Comparison of ENCODE assay signal across 7 mouse cellular contexts in the genomic region with DNA sequence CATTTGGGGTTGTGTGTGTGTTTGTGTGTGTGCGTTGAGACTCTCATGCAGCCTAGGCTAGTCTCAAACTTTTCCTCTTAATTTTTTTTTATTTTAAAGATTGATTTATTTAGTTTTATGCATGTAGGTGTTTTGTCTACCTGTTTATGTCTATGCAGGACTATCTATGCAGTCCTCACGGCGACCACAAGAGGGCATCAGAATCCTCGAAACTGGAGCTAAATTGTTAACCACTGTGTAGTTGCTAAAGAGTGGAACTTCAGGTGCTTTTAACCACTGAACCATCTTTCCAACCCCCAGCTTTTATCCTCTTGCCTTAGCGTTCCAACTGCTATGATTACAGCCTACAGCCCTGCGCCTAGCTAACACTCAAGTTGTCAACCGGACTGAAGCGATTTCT. TPM values are rescaled to one million over a fixed set of nuclear protein-coding genes. Genes with fewer than 3 reads are reported as not detected.
DNase-seq lines count a peak whose midpoint lies in the region; ATAC-seq lines count a peak whose summit lies in the region.

No protein-coding gene starts in this region.

- ATAC-seq in granulocyte monocyte progenitor cell, adult 5-6 weeks (replicated peaks; ENCODE audit: poor library complexity, severe bottlenecking) = peak; percentile 63

- DNase-seq in CD4-positive, CD25-positive, alpha-beta regulatory T cell, adult 2 months (ENCODE audit: low read depth, low spot score) = peak; percentile 48
- peak; percentile 73 for DNase-seq in NIH3T3 (ENCODE audit: low read depth)
- peak; percentile 70 for DNase-seq in embryo, embryonic 10.5 days (ENCODE audit: low spot score)
- DNase-seq in layer of hippocampus, postnatal 25 days (ENCODE audit: extremely low spot score in 1 of 2, low spot score in 1 of 2) = peak; percentile 62 to 89
- peak; percentile 61 for DNase-seq in mesoderm, embryonic 11.5 days (ENCODE audit: low read depth, low spot score)
- DNase-seq in spleen, postnatal 4 days (ENCODE audit: low spot score in 2 of 2) = peak; percentile 17 to 68

RNA-seq across cellular contexts. Expression of gene Trim60, which starts 4.1 kb away (rescaled TPM):
- total RNA-seq in granulocyte monocyte progenitor cell, adult 5-6 weeks (2014; fragmentation: Nextera tagmentation) = not detected in 2 replicates
- total RNA-seq in granulocyte monocyte progenitor cell, adult 5-6 weeks (2017) = not detected in 2 replicates
- total RNA-seq in layer of hippocampus, postnatal 25 days (2021) = not detected

RNA-seq across cellular contexts. Expression of gene Trim61, which starts 4.2 kb away (rescaled TPM):
- total RNA-seq in granulocyte monocyte progenitor cell, adult 5-6 weeks (2014; fragmentation: Nextera tagmentation) = not detected in 2 replicates
- not detected in 2 replicates for total RNA-seq in granulocyte monocyte progenitor cell, adult 5-6 weeks (2017)
- total RNA-seq in layer of hippocampus, postnatal 25 days (2021) = not detected

RNA-seq across cellular contexts. Expression of gene Apela, which starts 14.7 kb away (rescaled TPM):
- total RNA-seq in granulocyte monocyte progenitor cell, adult 5-6 weeks (2014; fragmentation: Nextera tagmentation) = not detected in 2 replicates
- not detected in 2 replicates for total RNA-seq in granulocyte monocyte progenitor cell, adult 5-6 weeks (2017)
- under 1 TPM in 1 of 2 experiments, not detected in 1; 0.66 TPM for total RNA-seq in layer of hippocampus, postnatal 25 days (2021)

RNA-seq across cellular contexts. Expression of gene Trim75, which starts 34.9 kb away (rescaled TPM):
- not detected in 2 replicates for total RNA-seq in granulocyte monocyte progenitor cell, adult 5-6 weeks (2014; fragmentation: Nextera tagmentation)
- not detected in 2 replicates for total RNA-seq in granulocyte monocyte progenitor cell, adult 5-6 weeks (2017)
- not detected for total RNA-seq in layer of hippocampus, postnatal 25 days (2021)

RNA-seq across cellular contexts. Expression of gene Gm10663, which starts 52.3 kb away (rescaled TPM):
- not detected in 2 replicates for total RNA-seq in granulocyte monocyte progenitor cell, adult 5-6 weeks (2014; fragmentation: Nextera tagmentation)
- total RNA-seq in granulocyte monocyte progenitor cell, adult 5-6 weeks (2017) = not detected in 2 replicates
- not detected for total RNA-seq in layer of hippocampus, postnatal 25 days (2021)

Comparison
In these comparisons a context has a peak if more than half of its experiments do, and no peak if none do; other contexts are left out.
1. Peak in every context shown above with its lines: DNase-seq and ATAC-seq.